Mouse (Mus musculus): ENCODE measurements around the gene Fuk. TPM values are rescaled to one million over a fixed set of nuclear protein-coding genes. Genes with fewer than 3 reads are reported as not detected.

The Fuk gene
- polyA plus RNA-seq, 1 experiment from 2014 or later = 6.2 TPM

DNA sequence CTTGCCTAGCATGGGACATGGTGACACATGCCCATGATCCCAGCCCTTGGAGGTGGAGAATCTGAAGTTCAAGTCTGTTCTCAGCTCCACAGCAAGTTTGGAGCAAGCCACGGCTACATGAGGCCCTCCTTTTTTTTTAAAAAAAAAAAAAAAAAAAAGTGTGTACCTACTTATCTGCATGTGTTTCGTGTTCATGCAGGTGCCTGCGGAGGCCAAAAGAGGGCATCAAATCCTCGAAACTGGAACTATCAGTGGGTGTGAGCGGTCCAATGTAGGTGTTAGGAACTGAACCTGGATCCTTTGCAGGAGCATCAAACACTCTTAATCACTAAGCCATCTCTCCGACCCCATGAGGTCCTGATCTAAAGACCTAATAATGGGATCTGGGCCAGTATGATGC, 4.8 kb downstream of the Fuk start:
- Histone ChIP-seq H3K9me3 (ENCODE audit: control insufficient read depth) (no peaks in the 10 kb centered on the region), H3K4me1 (replicated peaks; ENCODE audit: control insufficient read depth, insufficient read depth, low read length) (0 out of 2 replicates have a peak, but pooled peaks cover 3% of the 10 kb centered on the region), H3K27ac (ENCODE audit: low read depth, low read length) (no peak overlapping the region), H3K4me2 (replicated peaks; ENCODE audit: low read depth) (no peak overlapping the region), H3K27me3 (replicated peaks; ENCODE audit: control insufficient read depth, insufficient read depth, low read length) (no peaks in the 10 kb centered on the region), H3K9ac (ENCODE audit: low read depth, low read length) (no peak overlapping the region), H3K36me3 (ENCODE audit: control insufficient read depth, insufficient read depth) (peaks cover 17% of the 10 kb centered on the region), H3K4me3 (ENCODE audit: low read depth, low read length) (no peak overlapping the region)
- no peak for TF ChIP-seq CTCF (IDR thresholded peaks at IDR 0.05; ENCODE audit: low read depth)
- no peak for ATAC-seq
- 93% methylated on average over 6 of the region's 6 CpGs for WGBS

DNA sequence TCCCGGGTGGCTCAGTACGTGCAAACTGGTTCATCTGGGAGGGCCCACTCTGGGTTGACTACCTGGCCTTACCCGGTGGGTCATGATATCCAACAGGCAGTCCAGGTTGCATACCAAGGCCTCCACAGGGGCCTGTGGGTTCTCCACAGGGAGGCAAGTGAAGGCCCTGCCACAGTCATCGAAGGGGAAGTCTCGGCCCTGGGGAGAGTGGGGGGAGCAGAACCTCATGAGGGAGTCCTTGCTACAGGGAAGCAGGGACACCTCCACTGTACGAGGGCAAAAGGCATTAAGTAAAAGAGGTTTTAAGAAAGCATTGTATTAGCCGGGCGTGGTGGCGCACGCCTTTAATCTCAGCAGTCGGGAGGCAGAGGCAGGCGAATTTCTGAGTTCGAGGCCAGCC, 6.5 kb downstream of the Fuk start:
- no peaks in the 10 kb centered on the region for H3K27me3 ChIP-seq (replicated peaks; ENCODE audit: control insufficient read depth, insufficient read depth, low read length)
- H3K27ac ChIP-seq (ENCODE audit: low read depth, low read length) = no peak overlapping the region
- H3K9ac ChIP-seq (ENCODE audit: low read depth, low read length) = no peak overlapping the region
- WGBS = 89% methylated on average over 13 of the region's 13 CpGs
- 0 out of 2 replicates have a peak, but pooled peaks cover 2% of the 10 kb centered on the region for H3K4me1 ChIP-seq (replicated peaks; ENCODE audit: control insufficient read depth, insufficient read depth, low read length)
- H3K4me3 ChIP-seq (ENCODE audit: low read depth, low read length) = no peak overlapping the region
- no peak overlapping the region for H3K4me2 ChIP-seq (replicated peaks; ENCODE audit: low read depth)
- H3K9me3 ChIP-seq (ENCODE audit: control insufficient read depth) = no peaks in the 10 kb centered on the region
- no peak for TF ChIP-seq CTCF (IDR thresholded peaks at IDR 0.05; ENCODE audit: low read depth)
- no peak for ATAC-seq
- H3K36me3 ChIP-seq (ENCODE audit: control insufficient read depth, insufficient read depth) = peaks cover 17% of the 10 kb centered on the region

DNA sequence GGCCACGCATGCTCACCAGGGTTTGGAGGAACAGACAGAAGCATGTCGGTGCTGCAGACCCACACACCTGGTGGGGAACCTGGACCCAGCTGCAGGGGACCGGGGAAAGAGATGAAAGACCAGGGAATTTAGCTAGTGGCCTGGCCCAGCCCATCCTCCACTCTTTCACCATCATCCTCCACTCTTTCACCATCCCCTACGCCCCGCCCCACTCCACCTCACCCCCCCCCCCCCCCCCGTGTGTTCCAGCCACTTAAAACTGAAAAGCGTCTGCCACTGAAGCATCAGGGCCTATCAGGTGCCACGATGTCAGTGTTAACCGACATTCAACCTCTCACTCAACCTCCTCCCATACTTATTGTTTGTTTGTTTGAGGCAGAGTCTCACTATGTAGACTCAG, 7.0 kb downstream of the Fuk start:
- Histone ChIP-seq H3K27me3 (replicated peaks; ENCODE audit: control insufficient read depth, insufficient read depth, low read length) (no peaks in the 10 kb centered on the region), H3K4me3 (ENCODE audit: low read depth, low read length) (no peak overlapping the region), H3K9me3 (ENCODE audit: control insufficient read depth) (no peaks in the 10 kb centered on the region), H3K9ac (ENCODE audit: low read depth, low read length) (no peak overlapping the region), H3K4me1 (replicated peaks; ENCODE audit: control insufficient read depth, insufficient read depth, low read length) (no peaks in the 10 kb centered on the region), H3K36me3 (ENCODE audit: control insufficient read depth, insufficient read depth) (peaks cover 17% of the 10 kb centered on the region), H3K27ac (ENCODE audit: low read depth, low read length) (no peak overlapping the region), H3K4me2 (replicated peaks; ENCODE audit: low read depth) (no peak overlapping the region)
- no peak for ATAC-seq
- TF ChIP-seq CTCF (IDR thresholded peaks at IDR 0.05; ENCODE audit: low read depth) = no peak
- 76% methylated on average over 7 of the region's 9 CpGs for WGBS

DNA sequence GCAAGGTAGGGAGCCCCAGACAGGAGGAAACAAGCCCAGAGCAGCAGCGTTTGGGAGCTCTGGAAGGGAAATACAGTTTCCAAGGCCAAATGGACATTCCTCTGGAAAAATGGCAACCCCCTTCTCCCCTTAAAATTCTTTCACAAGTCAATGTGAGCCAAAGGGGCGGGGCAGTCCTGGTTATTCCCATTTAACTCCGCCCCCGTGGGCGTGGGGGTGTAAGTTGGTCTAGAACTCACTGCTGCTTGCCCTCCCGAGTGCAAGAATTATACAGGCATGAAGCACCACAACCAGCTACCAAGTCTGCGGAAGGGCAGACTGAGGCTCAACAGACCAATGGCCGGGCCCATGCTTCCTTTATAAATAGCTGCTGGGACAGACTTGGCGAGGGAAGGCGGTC, 7.4 kb downstream of the Fuk start:
- Histone ChIP-seq H3K4me3 (ENCODE audit: low read depth, low read length) (no peak overlapping the region), H3K4me2 (replicated peaks; ENCODE audit: low read depth) (no peak overlapping the region), H3K9ac (ENCODE audit: low read depth, low read length) (no peak overlapping the region), H3K9me3 (ENCODE audit: control insufficient read depth) (no peaks in the 10 kb centered on the region), H3K27ac (ENCODE audit: low read depth, low read length) (no peak overlapping the region), H3K27me3 (replicated peaks; ENCODE audit: control insufficient read depth, insufficient read depth, low read length) (no peaks in the 10 kb centered on the region), H3K4me1 (replicated peaks; ENCODE audit: control insufficient read depth, insufficient read depth, low read length) (no peaks in the 10 kb centered on the region), H3K36me3 (ENCODE audit: control insufficient read depth, insufficient read depth) (peaks cover 21% of the 10 kb centered on the region)
- no peak for TF ChIP-seq CTCF (IDR thresholded peaks at IDR 0.05; ENCODE audit: low read depth)
- 85% methylated on average over 10 of the region's 10 CpGs for WGBS
- no peak for ATAC-seq

DNA sequence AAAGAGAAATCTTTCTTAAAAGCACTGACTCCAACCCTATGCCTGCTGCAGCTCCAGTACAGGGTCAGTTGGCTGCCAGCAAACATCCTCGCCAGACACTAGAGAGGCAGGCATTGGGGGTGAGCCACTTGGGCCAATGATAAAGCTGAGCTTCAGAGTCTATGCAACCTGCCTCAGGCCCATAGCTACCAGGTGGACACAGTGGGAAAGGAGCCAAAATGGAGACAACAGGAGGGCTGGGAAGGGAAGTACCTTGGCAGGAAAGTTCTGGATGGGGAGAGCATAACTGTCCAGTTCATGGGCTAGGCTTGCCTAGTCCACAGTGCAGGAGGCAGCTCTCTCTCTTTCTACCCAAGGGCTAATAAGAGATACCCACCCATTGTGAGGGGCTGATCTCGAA, 9.4 kb downstream of the Fuk start:
- no peak for ATAC-seq
- no peaks in the 10 kb centered on the region for H3K9me3 ChIP-seq (ENCODE audit: control insufficient read depth)
- no peak overlapping the region for H3K9ac ChIP-seq (ENCODE audit: low read depth, low read length)
- peaks cover 26% of the 10 kb centered on the region for H3K36me3 ChIP-seq (ENCODE audit: control insufficient read depth, insufficient read depth)
- no peaks in the 10 kb centered on the region for H3K27me3 ChIP-seq (replicated peaks; ENCODE audit: control insufficient read depth, insufficient read depth, low read length)
- no peak overlapping the region for H3K27ac ChIP-seq (ENCODE audit: low read depth, low read length)
- no peak for TF ChIP-seq CTCF (IDR thresholded peaks at IDR 0.05; ENCODE audit: low read depth)
- H3K4me3 ChIP-seq (ENCODE audit: low read depth, low read length) = no peak overlapping the region
- 86% methylated on average over 2 of the region's 2 CpGs for WGBS
- no peaks in the 10 kb centered on the region for H3K4me1 ChIP-seq (replicated peaks; ENCODE audit: control insufficient read depth, insufficient read depth, low read length)
- no peak overlapping the region for H3K4me2 ChIP-seq (replicated peaks; ENCODE audit: low read depth)

DNA sequence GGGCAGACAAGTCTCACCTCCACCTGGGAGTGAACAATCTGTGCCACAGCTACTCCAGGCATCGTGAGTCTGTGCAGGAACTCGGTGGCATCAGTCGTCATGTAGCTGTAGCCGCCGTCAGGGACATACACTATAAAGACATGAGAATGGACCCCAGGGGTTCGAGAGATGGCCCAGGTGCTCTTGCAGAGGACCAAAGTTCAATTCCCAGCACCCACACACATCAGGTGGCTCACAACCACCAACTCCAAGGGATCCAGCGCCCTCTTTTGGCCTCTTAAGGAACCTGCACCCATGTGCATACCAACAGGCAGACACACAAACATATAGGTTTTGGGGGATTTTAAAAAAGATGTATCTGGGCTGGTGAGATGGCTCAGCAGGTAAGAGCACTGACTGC, 10.2 kb downstream of the Fuk start:
- ATAC-seq = no peak
- H3K27me3 ChIP-seq (replicated peaks; ENCODE audit: control insufficient read depth, insufficient read depth, low read length) = no peaks in the 10 kb centered on the region
- peaks cover 32% of the 10 kb centered on the region for H3K36me3 ChIP-seq (ENCODE audit: control insufficient read depth, insufficient read depth)
- H3K4me3 ChIP-seq (ENCODE audit: low read depth, low read length) = no peak overlapping the region
- H3K9me3 ChIP-seq (ENCODE audit: control insufficient read depth) = no peaks in the 10 kb centered on the region
- no peak overlapping the region for H3K27ac ChIP-seq (ENCODE audit: low read depth, low read length)
- no peak overlapping the region for H3K9ac ChIP-seq (ENCODE audit: low read depth, low read length)
- no peak for TF ChIP-seq CTCF (IDR thresholded peaks at IDR 0.05; ENCODE audit: low read depth)
- 91% methylated on average over 7 of the region's 7 CpGs for WGBS
- no peaks in the 10 kb centered on the region for H3K4me1 ChIP-seq (replicated peaks; ENCODE audit: control insufficient read depth, insufficient read depth, low read length)
- H3K4me2 ChIP-seq (replicated peaks; ENCODE audit: low read depth) = no peak overlapping the region

DNA sequence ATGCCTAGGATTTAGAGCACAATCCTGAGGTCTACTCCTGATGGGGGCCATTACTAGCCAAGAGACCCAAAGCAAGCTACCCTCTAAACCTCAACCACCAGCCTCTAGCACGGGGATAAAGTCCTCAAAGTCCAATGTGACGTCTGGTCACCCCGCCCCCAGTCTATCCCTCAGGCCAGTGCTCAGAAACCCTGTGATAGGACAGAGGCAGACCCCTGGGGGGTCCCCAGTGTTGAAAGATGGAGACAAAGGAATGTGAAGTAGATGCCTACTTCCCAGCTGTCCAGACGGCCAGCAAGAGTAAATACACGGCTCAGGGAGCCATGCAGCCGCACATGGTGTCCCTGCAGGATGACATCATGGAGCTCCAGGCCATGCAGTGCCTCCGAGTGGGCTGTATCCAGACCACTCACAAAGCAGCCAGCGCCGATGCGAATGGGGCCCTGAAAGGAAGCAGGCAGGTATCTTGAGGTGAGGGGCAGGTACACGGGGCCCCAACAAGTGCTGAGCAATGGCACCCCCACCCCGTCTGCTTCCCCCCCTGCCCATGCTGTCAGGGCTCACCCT, 12.3 kb downstream of the Fuk start:
- Histone ChIP-seq H3K9ac (ENCODE audit: low read depth, low read length) (no peak overlapping the region), H3K36me3 (ENCODE audit: control insufficient read depth, insufficient read depth) (peaks cover 42% of the 10 kb centered on the region), H3K4me1 (replicated peaks; ENCODE audit: control insufficient read depth, insufficient read depth, low read length) (no peaks in the 10 kb centered on the region), H3K27ac (ENCODE audit: low read depth, low read length) (no peak overlapping the region), H3K4me3 (ENCODE audit: low read depth, low read length) (no peak overlapping the region), H3K9me3 (ENCODE audit: control insufficient read depth) (no peaks in the 10 kb centered on the region), H3K4me2 (replicated peaks; ENCODE audit: low read depth) (no peak overlapping the region), H3K27me3 (replicated peaks; ENCODE audit: control insufficient read depth, insufficient read depth, low read length) (no peaks in the 10 kb centered on the region)
- TF ChIP-seq CTCF (IDR thresholded peaks at IDR 0.05; ENCODE audit: low read depth) = no peak
- 67% methylated on average over 12 of the region's 12 CpGs for WGBS
- ATAC-seq = no peak

Measured in intestine, postnatal 0 days (tissue).